Mouse (Mus musculus): ENCODE results near the gene Rbp1.

DNA sequence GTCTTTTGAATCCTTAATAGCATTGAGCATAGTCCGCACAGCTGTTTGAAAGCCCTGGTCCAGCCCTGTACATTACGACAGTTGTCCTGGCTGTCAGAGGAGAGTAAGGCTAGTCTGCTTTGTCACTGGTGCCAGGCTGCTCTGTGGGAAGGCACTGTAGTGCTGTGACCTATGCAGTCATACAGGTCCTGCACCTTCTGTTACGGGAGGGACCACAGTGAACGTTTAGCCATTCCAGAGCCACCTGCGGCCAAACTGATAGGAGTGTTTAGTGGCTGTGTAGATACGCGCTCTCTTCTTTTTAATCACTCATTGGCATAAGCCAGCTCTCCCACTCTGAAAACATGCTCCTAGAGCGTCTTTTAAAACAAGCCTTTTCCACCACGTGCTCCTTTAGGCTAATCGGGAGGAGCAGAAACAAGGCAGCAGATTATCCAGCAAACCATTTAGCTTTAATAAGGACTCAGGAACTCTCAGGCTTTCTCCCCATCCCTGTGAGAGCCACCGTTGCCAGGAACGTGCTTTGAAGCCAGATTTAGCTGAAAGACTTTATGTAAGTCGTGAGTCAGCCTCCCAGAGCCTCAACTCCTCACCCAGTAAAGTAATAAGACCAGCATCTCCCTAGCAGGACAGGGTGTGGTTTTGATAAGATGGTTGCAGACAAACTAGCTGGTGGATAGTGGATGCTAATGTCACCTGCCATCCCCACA lies 22.4 kb upstream of the Rbp1 start:
- TF ChIP-seq MAFK (IDR thresholded peaks at IDR 0.05; ENCODE audit: insufficient read depth, low read depth, low read length) (no peak), CHD2 (IDR thresholded peaks at IDR 0.05; ENCODE audit: low read depth, low read length) (no peak), HCFC1 (IDR thresholded peaks at IDR 0.05; ENCODE audit: borderline replicate concordance, insufficient read depth, low read length) (no peak), ZC3H11A (IDR thresholded peaks at IDR 0.05; ENCODE audit: borderline replicate concordance, low read depth, low read length) (no peak), ZNF384 (IDR thresholded peaks at IDR 0.05; ENCODE audit: low read depth, low read length) (no peak)
